Mouse (Mus musculus): ENCODE results near the gene Psd. TPM values are rescaled to one million over a fixed set of nuclear protein-coding genes. Genes with fewer than 3 reads are reported as not detected.

Gene Psd
- polyA plus RNA-seq, 1 experiment from 2014 or later, result 53.8 TPM

GRCm38 (mm10) chr19:46307781-46308180 is 19.2 kb downstream of the Psd start:
- Histone ChIP-seq H3K9ac (no peak overlapping the region), H3K27ac (replicated peaks) (no peak overlapping the region), H3K4me1 (replicated peaks) (peaks cover 38% of the 10 kb centered on the region), H3K36me3 (peaks cover 21% of the 10 kb centered on the region), H3K27me3 (peaks cover 60% of the 10 kb centered on the region), H3K4me3 (no peak overlapping the region), H3K9me3 (no peaks in the 10 kb centered on the region), H3K4me2 (no peak overlapping the region)
- 78% methylated on average over 16 of the region's 16 CpGs for WGBS
- ATAC-seq (ENCODE audit: low read depth), result no peak

GRCm38 (mm10) chr19:46306751-46307289 is 20.1 kb downstream of the Psd start:
- no peak for ATAC-seq (ENCODE audit: low read depth)
- Histone ChIP-seq H3K4me1 (replicated peaks) (peaks cover 38% of the 10 kb centered on the region), H3K9me3 (no peaks in the 10 kb centered on the region), H3K9ac (no peak overlapping the region), H3K27ac (replicated peaks) (no peak overlapping the region), H3K4me2 (no peak overlapping the region), H3K27me3 (peaks cover 54% of the 10 kb centered on the region), H3K4me3 (no peak overlapping the region), H3K36me3 (peaks cover 12% of the 10 kb centered on the region)
- 88% methylated on average over 9 of the region's 9 CpGs for WGBS

- 56% methylated on average over 5 of the region's 5 CpGs for WGBS
- Histone ChIP-seq H3K36me3 (peaks cover 6% of the 10 kb centered on the region; the same call in 1 of the 2 replicates), H3K9ac (peak overlapping the region; percentile 63), H3K4me1 (replicated peaks) (peaks cover 38% of the 10 kb centered on the region), H3K9me3 (no peaks in the 10 kb centered on the region), H3K27ac (replicated peaks) (no peak overlapping the region), H3K4me2 (peak overlapping the region; percentile 81), H3K4me3 (peak overlapping the region; percentile 44), H3K27me3 (peaks cover 54% of the 10 kb centered on the region)
- ATAC-seq (ENCODE audit: low read depth), result no peak
Measured at GRCm38 (mm10) chr19:46306268-46306610, 20.7 kb downstream of the Psd start.

- Histone ChIP-seq H3K9ac (peak overlapping the region; percentile 63), H3K9me3 (no peaks in the 10 kb centered on the region), H3K36me3 (no peaks in the 10 kb centered on the region), H3K27ac (replicated peaks) (no peak overlapping the region), H3K4me2 (peak overlapping the region; percentile 81), H3K4me1 (replicated peaks) (peaks cover 38% of the 10 kb centered on the region), H3K4me3 (peak overlapping the region; percentile 44), H3K27me3 (peaks cover 54% of the 10 kb centered on the region)
- 5% methylated on average over 39 of the region's 43 CpGs for WGBS
- ATAC-seq (ENCODE audit: low read depth), result peak; percentile 21
Measured at GRCm38 (mm10) chr19:46305432-46306267, 21.3 kb downstream of the Psd start.

GRCm38 (mm10) chr19:46304908-46305333 is 22.0 kb downstream of the Psd start:
- WGBS, result under 1% methylated on average over 34 of the region's 34 CpGs
- peak; percentile 33; the same call in 1 of the 2 replicates for ATAC-seq (ENCODE audit: low read depth)

GRCm38 (mm10) chr19:46304216-46304841 is 22.6 kb downstream of the Psd start, which contains the start of gene Nfkb2:
TSS of gene Nfkb2 (plus strand) at chr19:46304320.
- Histone ChIP-seq H3K4me3 (peak within 1 kb of the TSS; percentile 44), H3K27me3 (peaks cover 49% of the 10 kb centered on the region), H3K4me2 (peak within 1 kb of the TSS; percentile 81), H3K27ac (replicated peaks) (peak within 1 kb of the TSS; percentile 20; the same call in 1 of the 2 replicates), H3K4me1 (replicated peaks) (peaks cover 38% of the 10 kb centered on the region), H3K36me3 (no peaks in the 10 kb centered on the region), H3K9ac (peak within 1 kb of the TSS; percentile 63), H3K9me3 (no peaks in the 10 kb centered on the region)
- WGBS, result under 1% methylated on average over 39 of the region's 39 CpGs
- ATAC-seq (ENCODE audit: low read depth), result peak; percentile 71; the same call in 1 of the 2 replicates

More at GRCm38 (mm10) chr19:46304908-46305333, 22.0 kb downstream of the Psd start:
- no peaks in the 10 kb centered on the region for H3K9me3 ChIP-seq
- H3K4me2 ChIP-seq, result peak overlapping the region; percentile 81
- H3K27me3 ChIP-seq, result peaks cover 49% of the 10 kb centered on the region
- no peaks in the 10 kb centered on the region for H3K36me3 ChIP-seq
- peak overlapping the region; percentile 44 for H3K4me3 ChIP-seq
- peaks cover 38% of the 10 kb centered on the region for H3K4me1 ChIP-seq (replicated peaks)
- peak overlapping the region; percentile 4; the same call in 1 of the 2 replicates for H3K27ac ChIP-seq (replicated peaks)
- H3K9ac ChIP-seq, result peak overlapping the region; percentile 63

- Histone ChIP-seq H3K36me3 (no peaks in the 10 kb centered on the region), H3K9me3 (no peaks in the 10 kb centered on the region), H3K27ac (replicated peaks) (no peak overlapping the region), H3K27me3 (peaks cover 46% of the 10 kb centered on the region), H3K9ac (no peak overlapping the region), H3K4me1 (replicated peaks) (peaks cover 30% of the 10 kb centered on the region), H3K4me2 (peak overlapping the region; percentile 81), H3K4me3 (peak overlapping the region; percentile 44)
- ATAC-seq (ENCODE audit: low read depth), result no peak
- WGBS, result 53% methylated on average over 18 of the region's 18 CpGs
Measured at GRCm38 (mm10) chr19:46303251-46304215, 23.4 kb downstream of the Psd start.

- no peaks in the 10 kb centered on the region for H3K36me3 ChIP-seq
- H3K9ac ChIP-seq, result no peak overlapping the region
- WGBS, result 89% methylated on average over 4 of the region's 4 CpGs
- H3K4me2 ChIP-seq, result no peak overlapping the region
- H3K4me1 ChIP-seq (replicated peaks), result peaks cover 29% of the 10 kb centered on the region
- no peaks in the 10 kb centered on the region for H3K9me3 ChIP-seq
- no peak overlapping the region for H3K4me3 ChIP-seq
- no peak for ATAC-seq (ENCODE audit: low read depth)
- H3K27ac ChIP-seq (replicated peaks), result no peak overlapping the region
- peaks cover 36% of the 10 kb centered on the region for H3K27me3 ChIP-seq
Measured at GRCm38 (mm10) chr19:46302551-46302950, 24.4 kb downstream of the Psd start.

GRCm38 (mm10) chr19:46300294-46301045 is 26.5 kb downstream of the Psd start:
- Histone ChIP-seq H3K9ac (no peak overlapping the region), H3K27ac (replicated peaks) (no peak overlapping the region), H3K4me2 (no peak overlapping the region), H3K36me3 (no peaks in the 10 kb centered on the region), H3K4me1 (replicated peaks) (peaks cover 20% of the 10 kb centered on the region), H3K4me3 (no peak overlapping the region), H3K27me3 (peaks cover 15% of the 10 kb centered on the region), H3K9me3 (no peaks in the 10 kb centered on the region)
- 42% methylated on average over 8 of the region's 8 CpGs for WGBS
- ATAC-seq (ENCODE audit: low read depth), result no peak

GRCm38 (mm10) chr19:46296938-46297337 is 30.0 kb downstream of the Psd start:
- H3K9ac ChIP-seq, result no peak overlapping the region
- no peak for ATAC-seq (ENCODE audit: low read depth)
- H3K9me3 ChIP-seq, result no peaks in the 10 kb centered on the region
- no peak overlapping the region for H3K27ac ChIP-seq (replicated peaks)
- H3K27me3 ChIP-seq, result peaks cover 4% of the 10 kb centered on the region; the same call in 1 of the 2 replicates
- H3K36me3 ChIP-seq, result no peaks in the 10 kb centered on the region
- no peak overlapping the region for H3K4me2 ChIP-seq
- no peak overlapping the region for H3K4me3 ChIP-seq
- H3K4me1 ChIP-seq (replicated peaks), result no peaks in the 10 kb centered on the region
- WGBS, result 72% methylated on average over 4 of the region's 4 CpGs

Data from neural tube, embryonic 13.5 days (tissue).